Mouse (Mus musculus) heart, embryonic 14.5 days (tissue): Measurements from ENCODE around the gene Pym1. TPM values are rescaled to one million over a fixed set of nuclear protein-coding genes. Genes with fewer than 3 reads are reported as not detected.
A peak's percentile ranks its signal among the peaks of the same experiment; 100 is the strongest.

ENCODE experiments used
- ATAC-seq: fragments of 200-750 bp; cut with Nextera tagmentation; 2 replicates; pipeline ENCODE4 v1.8.0; 2017; ENCODE audit warnings: low read depth, moderate TSS enrichment; ENCODE audit not compliant: insufficient number of reproducible peaks, insufficient read depth, low FRiP score
- H3K27ac ChIP-seq, 2 experiments: fragments of 200-500 bp in 1 of 2; fragments of 300-500 bp in 1 of 2; sonication (generic) in 1 of 2; replicated peaks in 1 of 2; 2 replicates each; pipeline ENCODE4 v1.5.1; 2012 to 2014; ENCODE audit warnings: low read depth in 2 of 2, low read length in 2 of 2, control low read depth in 1 of 2, mild to moderate bottlenecking in 1 of 2, mixed read lengths in 1 of 2; ENCODE audit not compliant: control insufficient read depth in 1 of 2, insufficient read depth in 1 of 2
- H3K27me3 ChIP-seq: fragments of 300-500 bp; sonication (generic); 2 replicates; pipeline ENCODE4 v1.6.1; 2014; ENCODE audit warnings: mild to moderate bottlenecking, low read length, control low read depth; ENCODE audit not compliant: control insufficient read depth, insufficient read depth
- H3K36me3 ChIP-seq: fragments of 300-500 bp; sonication (generic); 2 replicates; pipeline ENCODE4 v1.6.1; 2014; ENCODE audit warnings: mild to moderate bottlenecking, control low read depth, low read length, mixed read lengths; ENCODE audit not compliant: control insufficient read depth, insufficient read depth
- H3K4me1 ChIP-seq, 2 experiments: fragments of 200-500 bp in 1 of 2; fragments of 300-500 bp in 1 of 2; sonication (generic) in 1 of 2; 2 replicates each; pipeline ENCODE4 v1.6.1; 2012 to 2014; ENCODE audit warnings: low read length in 2 of 2, control low read depth in 1 of 2, mixed read lengths in 1 of 2; ENCODE audit not compliant: control insufficient read depth in 2 of 2, insufficient read depth in 2 of 2
- H3K4me2 ChIP-seq: fragments of 300-500 bp; sonication (generic); 2 replicates; pipeline ENCODE4 v1.6.1; 2014; ENCODE audit warnings: mild to moderate bottlenecking, low read length
- H3K4me3 ChIP-seq, 2 experiments: fragments of 200-500 bp in 1 of 2; fragments of 300-500 bp in 1 of 2; sonication (generic) in 1 of 2; 2 replicates each; pipeline ENCODE4 v1.5.1; 2012 to 2014; ENCODE audit warnings: low read length in 2 of 2, mild to moderate bottlenecking in 2 of 2, control low read depth in 1 of 2, low read depth in 1 of 2, moderate library complexity in 1 of 2; ENCODE audit not compliant: control insufficient read depth in 1 of 2, insufficient read depth in 1 of 2
- H3K9ac ChIP-seq: fragments of 300-500 bp; sonication (generic); 2 replicates; pipeline ENCODE4 v1.6.1; 2014; ENCODE audit warnings: mild to moderate bottlenecking, low read length
- H3K9me3 ChIP-seq: fragments of 300-500 bp; sonication (generic); 2 replicates; pipeline ENCODE4 v1.6.1; 2016; ENCODE audit warnings: low read length, control low read depth; ENCODE audit not compliant: control insufficient read depth
- WGBS: fragments of 180-500 bp; shearing (Covaris S2); extraction: QIAGEN DNeasy Blood & Tissue Kit; methylation state at CpG from one replicate; pipeline ENCODE4 v1.1.7; 2014; 5-methylcytosine and 5-hydroxymethylcytosine counted together
- polyA plus RNA-seq: library from polyadenylated mRNA; unstranded; fragments of >200 nt; fragmentation: Nextera tagmentation; extraction: Ambion mirVana; gene quantifications from 2 replicates; pipeline ENCODE4 v1.2.1, GENCODE M21; 2014

The Pym1 gene
- polyA plus RNA-seq, 1 experiment from 2014 or later: 18.3 TPM

DNA sequence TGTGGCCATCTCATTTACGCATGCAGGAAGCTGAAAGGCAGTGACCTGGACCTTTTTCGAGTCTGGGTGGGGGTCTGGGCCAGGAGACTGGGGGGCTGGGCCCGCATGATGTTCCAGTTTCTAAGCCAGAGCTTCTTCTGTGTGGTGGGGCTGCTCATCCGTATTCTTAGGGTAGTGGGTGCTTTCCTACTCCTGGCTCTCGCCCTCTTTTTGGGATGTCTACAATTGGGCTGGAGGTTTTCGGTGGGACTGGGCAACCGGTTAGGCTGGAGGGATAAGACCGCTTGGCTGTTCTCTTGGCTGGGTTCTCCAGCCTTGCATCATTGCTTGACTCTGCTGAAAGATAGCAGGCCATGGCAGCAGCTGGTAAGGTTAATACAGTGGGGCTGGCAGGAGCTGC lies 59.3 kb downstream of the Pym1 start:
- Histone ChIP-seq H3K9me3 (no peaks in the 10 kb centered on the region), H3K4me3 (peak overlapping the region; percentile 64 to 68), H3K4me2 (peak overlapping the region; percentile 92), H3K36me3 (peaks cover 31% of the 10 kb centered on the region), H3K27me3 (no peaks in the 10 kb centered on the region), H3K9ac (peak overlapping the region; percentile 86), H3K4me1 (peaks cover 19 to 42% of the 10 kb centered on the region in 2 experiments), H3K27ac (no peak overlapping the region)
- no peak for ATAC-seq
- WGBS: 85% methylated on average over 8 of the region's 8 CpGs

Other genes starting within 250 kb of the Pym1 start
- gene Myl6b, start 249.2 kb upstream of the Pym1 start, polyA plus RNA-seq: 5.0 and 5.5 TPM in 2 replicates
- 17.3 and 17.8 TPM in 2 replicates for gene Esyt1, start 222.0 kb upstream of the Pym1 start, polyA plus RNA-seq
- 7.3 and 8.2 TPM in 2 replicates for gene Zc3h10, start 200.1 kb upstream of the Pym1 start, polyA plus RNA-seq
- 2,755 and 3,168 TPM in 2 replicates for gene Rpl41, start 198.6 kb upstream of the Pym1 start, polyA plus RNA-seq
- 123 TPM in 2 replicates for gene Pa2g4, start 181.9 kb upstream of the Pym1 start, polyA plus RNA-seq
- gene Erbb3, start 158.2 kb upstream of the Pym1 start, polyA plus RNA-seq: 2.9 and 3.5 TPM in 2 replicates
- 540 and 605 TPM in 2 replicates for gene Rps26, start 121.1 kb upstream of the Pym1 start, polyA plus RNA-seq
- gene Ikzf4, start 101.9 kb upstream of the Pym1 start, polyA plus RNA-seq: 1.5 and 1.8 TPM in 2 replicates
- 9.9 and 11.4 TPM in 2 replicates for gene Suox, start 73.8 kb upstream of the Pym1 start, polyA plus RNA-seq
- 56.7 and 58.3 TPM in 2 replicates for gene Rab5b, start 51.6 kb upstream of the Pym1 start, polyA plus RNA-seq
- gene Pmel, start 43.7 kb upstream of the Pym1 start, polyA plus RNA-seq: 3.6 and 4.7 TPM in 2 replicates
- gene Cdk2, start 42.9 kb upstream of the Pym1 start, polyA plus RNA-seq: 89.2 and 90.3 TPM in 2 replicates
- gene Dgka, start 3.0 kb upstream of the Pym1 start, polyA plus RNA-seq: 5.4 and 7.1 TPM in 2 replicates
- gene Mmp19, start 43.0 kb downstream of the Pym1 start, polyA plus RNA-seq: 1.1 and 1.8 TPM in 2 replicates
- gene Dnajc14, start 56.2 kb downstream of the Pym1 start, polyA plus RNA-seq: 28.2 and 31.0 TPM in 2 replicates
- gene Tmem198b, start 56.5 kb downstream of the Pym1 start, polyA plus RNA-seq: 16.6 and 18.2 TPM in 2 replicates
- 157 and 168 TPM in 2 replicates for gene Sarnp, start 69.4 kb downstream of the Pym1 start, polyA plus RNA-seq
- gene Ormdl2, start 73.8 kb downstream of the Pym1 start, polyA plus RNA-seq: 41.4 and 46.1 TPM in 2 replicates
- 2.3 and 3.4 TPM in 2 replicates for gene Gdf11, start 143.8 kb downstream of the Pym1 start, polyA plus RNA-seq
- 363 and 394 TPM in 2 replicates for gene Cd63, start 153.1 kb downstream of the Pym1 start, polyA plus RNA-seq
- 7.7 and 11.5 TPM in 2 replicates for gene Rdh5, start 175.0 kb downstream of the Pym1 start, polyA plus RNA-seq
- 239 and 251 TPM in 2 replicates for gene Bloc1s1, start 176.1 kb downstream of the Pym1 start, polyA plus RNA-seq
- gene Itga7, start 185.9 kb downstream of the Pym1 start, polyA plus RNA-seq: 3.7 and 3.9 TPM in 2 replicates
- 0.32 TPM in 1 of 2 replicates, not detected in the other for gene Mettl7b, start 213.1 kb downstream of the Pym1 start, polyA plus RNA-seq
- gene Olfr9, start 241.5 kb downstream of the Pym1 start, polyA plus RNA-seq: not detected in 2 replicates